Mouse (Mus musculus) neural tube, embryonic 13.5 days (tissue): ENCODE data around the gene Gm11985. TPM values are rescaled to one million over a fixed set of nuclear protein-coding genes. Genes with fewer than 3 reads are reported as not detected.
A peak's percentile ranks its signal among the peaks of the same experiment; 100 is the strongest.

Source experiments
- ATAC-seq: fragments of 200-750 bp; cut with Nextera tagmentation; 2 replicates; pipeline ENCODE4 v1.8.0; 2017; ENCODE audit warnings: low read depth, mild to moderate bottlenecking, moderate TSS enrichment, moderate library complexity
- H3K27ac ChIP-seq: fragments of 300-500 bp; sonication (generic); replicated peaks from 2 replicates; pipeline ENCODE4 v1.5.1; 2015; ENCODE audit warnings: moderate library complexity, mild to moderate bottlenecking, inconsistent platforms
- H3K27me3 ChIP-seq: fragments of 300-500 bp; sonication (generic); 2 replicates; pipeline ENCODE4 v1.6.1; 2015; ENCODE audit warnings: mild to moderate bottlenecking, inconsistent platforms
- H3K36me3 ChIP-seq: fragments of 300-500 bp; sonication (generic); 2 replicates; pipeline ENCODE4 v1.6.1; 2015; ENCODE audit warnings: mild to moderate bottlenecking, inconsistent platforms
- H3K4me1 ChIP-seq: fragments of 300-500 bp; sonication (generic); replicated peaks from 2 replicates; pipeline ENCODE4 v1.6.1; 2015; ENCODE audit warnings: inconsistent platforms
- H3K4me2 ChIP-seq: fragments of 300-500 bp; sonication (generic); 2 replicates; pipeline ENCODE4 v1.6.1; 2015; ENCODE audit warnings: inconsistent platforms, mild to moderate bottlenecking, moderate library complexity
- H3K4me3 ChIP-seq: fragments of 300-500 bp; sonication (generic); 2 replicates; pipeline ENCODE4 v1.5.1; 2015; ENCODE audit warnings: mild to moderate bottlenecking, inconsistent platforms
- H3K9ac ChIP-seq: fragments of 300-500 bp; sonication (generic); 2 replicates; pipeline ENCODE4 v1.6.1; 2015; ENCODE audit warnings: moderate library complexity, mild to moderate bottlenecking, inconsistent platforms
- H3K9me3 ChIP-seq: fragments of 300-500 bp; sonication (generic); 2 replicates; pipeline ENCODE4 v1.6.1; 2016; ENCODE audit warnings: inconsistent platforms
- WGBS: fragments of 180-500 bp; shearing (Covaris S2); methylation state at CpG from one replicate; pipeline ENCODE4 v1.1.7; 2015; 5-methylcytosine and 5-hydroxymethylcytosine counted together
- polyA plus RNA-seq: library from polyadenylated mRNA; unstranded; fragments of >200 nt; fragmentation: Nextera tagmentation; extraction: Ambion mirVana; gene quantifications from 2 replicates; pipeline ENCODE4 v1.2.1, GENCODE M21; 2015

The Gm11985 gene
- polyA plus RNA-seq, 1 experiment from 2014 or later, result not detected

- WGBS, result 9% methylated on average over 8 of the region's 8 CpGs
- peaks cover 35% of the 10 kb centered on the region for H3K4me1 ChIP-seq
- no peak overlapping the region for H3K27ac ChIP-seq
- no peaks in the 10 kb centered on the region for H3K36me3 ChIP-seq
- no peaks in the 10 kb centered on the region for H3K9me3 ChIP-seq
- no peak overlapping the region for H3K9ac ChIP-seq
- no peak overlapping the region for H3K4me2 ChIP-seq
- no peak for ATAC-seq
- peaks cover 32% of the 10 kb centered on the region for H3K27me3 ChIP-seq
- no peak overlapping the region for H3K4me3 ChIP-seq
Measured at GRCm38 (mm10) chr11:7215703-7216102, 27.3 kb upstream of the Gm11985 start.

- Histone ChIP-seq H3K4me1 (peaks cover 39% of the 10 kb centered on the region), H3K9me3 (no peaks in the 10 kb centered on the region), H3K27ac (no peak overlapping the region), H3K9ac (peak overlapping the region; percentile 79; the same call in 1 of the 2 replicates), H3K36me3 (no peaks in the 10 kb centered on the region), H3K27me3 (peaks cover 32% of the 10 kb centered on the region), H3K4me2 (peak overlapping the region; percentile 90), H3K4me3 (peak overlapping the region; percentile 67)
- WGBS, result 9% methylated on average over 14 of the region's 14 CpGs
- no peak for ATAC-seq
Measured at GRCm38 (mm10) chr11:7214761-7215160, 26.4 kb upstream of the Gm11985 start.

GRCm38 (mm10) chr11:7214342-7214660 lies 25.9 kb upstream of the Gm11985 start:
- WGBS, result under 1% methylated on average over 12 of the region's 12 CpGs
- ATAC-seq, result no peak; the same call in 1 of the 2 replicates
- peaks cover 32% of the 10 kb centered on the region for H3K27me3 ChIP-seq
- peaks cover 39% of the 10 kb centered on the region for H3K4me1 ChIP-seq
- H3K4me2 ChIP-seq, result peak overlapping the region; percentile 90
- H3K4me3 ChIP-seq, result peak overlapping the region; percentile 67
- H3K36me3 ChIP-seq, result peaks cover 1% of the 10 kb centered on the region; the same call in 1 of the 2 replicates
- H3K9ac ChIP-seq, result peak overlapping the region; percentile 79
- no peaks in the 10 kb centered on the region for H3K9me3 ChIP-seq
- no peak overlapping the region for H3K27ac ChIP-seq

- under 1% methylated on average over 101 of the region's 104 CpGs for WGBS
- Histone ChIP-seq H3K9me3 (no peaks in the 10 kb centered on the region), H3K27me3 (peaks cover 32% of the 10 kb centered on the region), H3K4me2 (peak within 1 kb of the TSS; percentile 90), H3K4me3 (peak within 1 kb of the TSS; percentile 67), H3K4me1 (peaks cover 39% of the 10 kb centered on the region), H3K36me3 (peaks cover 7% of the 10 kb centered on the region; the same call in 1 of the 2 replicates), H3K9ac (peak within 1 kb of the TSS; percentile 79), H3K27ac (peak within 1 kb of the TSS; percentile 91)
- ATAC-seq, result peak; percentile 94
Measured at GRCm38 (mm10) chr11:7213501-7214341, 25.4 kb upstream of the Gm11985 start, which contains the start of gene Igfbp3. TSS of gene Igfbp3 (minus strand) at chr11:7213923.

GRCm38 (mm10) chr11:7213161-7213500 lies 24.8 kb upstream of the Gm11985 start:
- WGBS, result 1% methylated on average over 19 of the region's 19 CpGs
- peaks cover 32% of the 10 kb centered on the region for H3K27me3 ChIP-seq
- peak overlapping the region; percentile 90 for H3K4me2 ChIP-seq
- no peak for ATAC-seq
- H3K36me3 ChIP-seq, result peaks cover 8% of the 10 kb centered on the region; the same call in 1 of the 2 replicates
- peaks cover 39% of the 10 kb centered on the region for H3K4me1 ChIP-seq
- H3K27ac ChIP-seq, result peak overlapping the region; percentile 91
- H3K4me3 ChIP-seq, result peak overlapping the region; percentile 67
- peak overlapping the region; percentile 79 for H3K9ac ChIP-seq
- no peaks in the 10 kb centered on the region for H3K9me3 ChIP-seq

GRCm38 (mm10) chr11:7212126-7212798 lies 23.9 kb upstream of the Gm11985 start:
- ATAC-seq, result no peak
- H3K27ac ChIP-seq, result no peak overlapping the region; the same call in 1 of the 2 replicates
- WGBS, result 15% methylated on average over 17 of the region's 17 CpGs

GRCm38 (mm10) chr11:7211211-7211610 lies 22.8 kb upstream of the Gm11985 start:
- no peak for ATAC-seq
- H3K4me3 ChIP-seq, result peak overlapping the region; percentile 9; the same call in 1 of the 2 replicates
- peak overlapping the region; percentile 39 for H3K27ac ChIP-seq
- H3K27me3 ChIP-seq, result peaks cover 32% of the 10 kb centered on the region
- H3K9me3 ChIP-seq, result no peaks in the 10 kb centered on the region
- H3K9ac ChIP-seq, result 0 out of 2 replicates have a peak overlapping the region, but pooled peaks have one; percentile 22
- H3K36me3 ChIP-seq, result peaks cover 9% of the 10 kb centered on the region
- 6% methylated on average over 9 of the region's 9 CpGs for whole genome bisulfite sequencing
- H3K4me2 ChIP-seq, result peak overlapping the region; percentile 34
- H3K4me1 ChIP-seq, result peaks cover 39% of the 10 kb centered on the region

More at GRCm38 (mm10) chr11:7212126-7212798, 23.9 kb upstream of the Gm11985 start:
- Histone ChIP-seq H3K4me1 (peaks cover 39% of the 10 kb centered on the region), H3K4me2 (peak overlapping the region; percentile 90), H3K36me3 (peaks cover 8% of the 10 kb centered on the region), H3K9me3 (no peaks in the 10 kb centered on the region), H3K9ac (peak overlapping the region; percentile 79), H3K27me3 (peaks cover 32% of the 10 kb centered on the region), H3K4me3 (peak overlapping the region; percentile 67)

- no peak overlapping the region for H3K9ac ChIP-seq
- no peak for ATAC-seq
- 7% methylated on average over 6 of the region's 6 CpGs for WGBS
- peak overlapping the region; percentile 39 for H3K27ac ChIP-seq
- H3K4me2 ChIP-seq, result no peak overlapping the region
- no peaks in the 10 kb centered on the region for H3K9me3 ChIP-seq
- H3K36me3 ChIP-seq, result peaks cover 11% of the 10 kb centered on the region
- H3K4me1 ChIP-seq, result peaks cover 39% of the 10 kb centered on the region
- peaks cover 30% of the 10 kb centered on the region for H3K27me3 ChIP-seq
- H3K4me3 ChIP-seq, result no peak overlapping the region
Measured at GRCm38 (mm10) chr11:7210343-7210742, 22.0 kb upstream of the Gm11985 start.

GRCm38 (mm10) chr11:7203846-7204245 lies 15.5 kb upstream of the Gm11985 start:
- Histone ChIP-seq H3K36me3 (peaks cover 5% of the 10 kb centered on the region), H3K4me3 (no peak overlapping the region), H3K4me1 (no peaks in the 10 kb centered on the region), H3K27ac (no peak overlapping the region), H3K9me3 (no peaks in the 10 kb centered on the region), H3K27me3 (no peaks in the 10 kb centered on the region), H3K4me2 (no peak overlapping the region), H3K9ac (no peak overlapping the region)
- ATAC-seq, result no peak
- WGBS, result 87% methylated on average over 9 of the region's 9 CpGs

- Histone ChIP-seq H3K4me3 (no peak overlapping the region), H3K4me1 (peaks cover 5% of the 10 kb centered on the region), H3K36me3 (0 out of 2 replicates have a peak, but pooled peaks cover 3% of the 10 kb centered on the region), H3K9me3 (no peaks in the 10 kb centered on the region), H3K27ac (no peak overlapping the region), H3K4me2 (no peak overlapping the region), H3K27me3 (no peaks in the 10 kb centered on the region), H3K9ac (no peak overlapping the region)
- WGBS, result 92% methylated on average over 7 of the region's 7 CpGs
- no peak for ATAC-seq
Measured at GRCm38 (mm10) chr11:7202206-7202605, 13.8 kb upstream of the Gm11985 start.

- H3K36me3 ChIP-seq, result no peaks in the 10 kb centered on the region
- peaks cover 6% of the 10 kb centered on the region for H3K4me1 ChIP-seq
- WGBS, result 87% methylated on average over 9 of the region's 9 CpGs
- H3K27ac ChIP-seq, result no peak overlapping the region
- no peak for ATAC-seq
- no peaks in the 10 kb centered on the region for H3K27me3 ChIP-seq
- H3K9me3 ChIP-seq, result no peaks in the 10 kb centered on the region
- no peak overlapping the region for H3K4me2 ChIP-seq
- no peak overlapping the region for H3K9ac ChIP-seq
- H3K4me3 ChIP-seq, result no peak overlapping the region
Measured at GRCm38 (mm10) chr11:7200393-7200783, 12.0 kb upstream of the Gm11985 start.

GRCm38 (mm10) chr11:7199736-7200392 lies 11.5 kb upstream of the Gm11985 start:
- no peak for ATAC-seq
- no peak overlapping the region for H3K27ac ChIP-seq
- H3K4me2 ChIP-seq, result no peak overlapping the region
- no peak overlapping the region for H3K4me3 ChIP-seq
- no peaks in the 10 kb centered on the region for H3K36me3 ChIP-seq
- peaks cover 6% of the 10 kb centered on the region for H3K4me1 ChIP-seq
- no peaks in the 10 kb centered on the region for H3K27me3 ChIP-seq
- WGBS, result 57% methylated on average over 14 of the region's 14 CpGs
- H3K9ac ChIP-seq, result no peak overlapping the region
- no peaks in the 10 kb centered on the region for H3K9me3 ChIP-seq
